Mouse (Mus musculus) MEL (cell line): ENCODE measurements around the gene Gm44973. TPM values are rescaled to one million over a fixed set of nuclear protein-coding genes. Genes with fewer than 3 reads are reported as not detected.

ENCODE experiments used
- DNase-seq: peaks from one replicate; pipeline ENCODE4 v3.0.0; 2011; ENCODE audit warnings: low read depth, low spot score
- H3K27ac ChIP-seq: 2 replicates; pipeline ENCODE4 v1.5.1; 2012; ENCODE audit warnings: low read depth, mild to moderate bottlenecking, control low read depth, low read length, moderate library complexity; ENCODE audit not compliant: control insufficient read depth
- H3K27me3 ChIP-seq, 2 experiments: fragments of 150-350 bp in 1 of 2; sonication (generic) in 1 of 2; 2 replicates each; pipeline ENCODE4 v1.6.1; 2012; ENCODE audit warnings: low read length in 2 of 2, mild to moderate bottlenecking in 2 of 2, improper control_type of control experiment in 1 of 2, moderate library complexity in 1 of 2; ENCODE audit not compliant: insufficient read depth in 2 of 2, control insufficient read depth in 1 of 2
- H3K36me3 ChIP-seq, 2 experiments: 2 replicates each; pipeline ENCODE4 v1.6.1; 2012 to 2014; ENCODE audit warnings: low read length in 2 of 2, improper control_type of control experiment in 1 of 2, inconsistent platforms in 1 of 2, mild to moderate bottlenecking in 1 of 2; ENCODE audit not compliant: insufficient read depth in 2 of 2, control insufficient read depth in 1 of 2
- H3K4me1 ChIP-seq, 2 experiments: fragments of 150-350 bp in 1 of 2; sonication (generic) in 1 of 2; 2 replicates each; pipeline ENCODE4 v1.6.1; 2012; ENCODE audit warnings: low read length in 2 of 2, improper control_type of control experiment in 1 of 2, mild to moderate bottlenecking in 1 of 2; ENCODE audit not compliant: insufficient read depth in 2 of 2, control insufficient read depth in 1 of 2
- H3K4me3 ChIP-seq, 2 experiments: fragments of 150-350 bp in 1 of 2; sonication (generic) in 1 of 2; 2 replicates each; pipeline ENCODE4 v1.5.1; 2012; ENCODE audit warnings: low read depth in 2 of 2, low read length in 2 of 2, mild to moderate bottlenecking in 2 of 2, moderate library complexity in 2 of 2, control low read depth in 1 of 2, improper control_type of control experiment in 1 of 2; ENCODE audit not compliant: control insufficient read depth in 1 of 2, insufficient read depth in 1 of 2
- H3K79me2 ChIP-seq: 2 replicates; pipeline ENCODE4 v1.6.1; 2012; ENCODE audit warnings: mild to moderate bottlenecking, low read length, moderate library complexity; ENCODE audit not compliant: control insufficient read depth, poor library complexity, insufficient read depth
- H3K9ac ChIP-seq: 2 replicates; pipeline ENCODE4 v1.6.1; 2012; ENCODE audit warnings: low read depth, mild to moderate bottlenecking, control low read depth, low read length, moderate library complexity; ENCODE audit not compliant: control insufficient read depth, poor library complexity, severe bottlenecking
- H3K9me3 ChIP-seq: fragments of 150-350 bp; sonication (generic); replicated peaks from 2 replicates; pipeline ENCODE4 v1.6.1; 2012; ENCODE audit warnings: mild to moderate bottlenecking, low read length, improper control_type of control experiment, moderate library complexity; ENCODE audit not compliant: insufficient read depth
- CHD2 ChIP-seq: IDR thresholded peaks from 2 replicates; pipeline ENCODE4 v1.6.1; 2011; ENCODE audit warnings: low read length, improper control_type of control experiment
- CTCF ChIP-seq, 3 experiments: IDR thresholded peaks in 2 of 3; conservative IDR thresholded peaks in 1 of 3; 2 replicates each; pipeline ENCODE4 v1.5.1; 2011 to 2012; ENCODE audit warnings: low read length in 3 of 3, low read depth in 2 of 3, mild to moderate bottlenecking in 2 of 3, improper control_type of control experiment in 1 of 3, inconsistent platforms in 1 of 3, mixed read lengths in 1 of 3, moderate library complexity in 1 of 3; ENCODE audit not compliant: control insufficient read depth in 1 of 3, insufficient read depth in 1 of 3, poor library complexity in 1 of 3, severe bottlenecking in 1 of 3
- E2F4 ChIP-seq: IDR thresholded peaks from 2 replicates; pipeline ENCODE4 v1.6.1; 2011; ENCODE audit warnings: low read depth, low read length, improper control_type of control experiment, borderline replicate concordance
- GABPA ChIP-seq: IDR thresholded peaks from 2 replicates; pipeline ENCODE4 v1.6.1; 2012; ENCODE audit warnings: low read depth, mild to moderate bottlenecking, inconsistent platforms, low read length, improper control_type of control experiment, moderate library complexity
- GATA1 ChIP-seq: IDR thresholded peaks from 2 replicates; pipeline ENCODE4 v1.6.1; 2011; ENCODE audit warnings: low read depth, low read length, improper control_type of control experiment
- HCFC1 ChIP-seq: IDR thresholded peaks from 2 replicates; pipeline ENCODE4 v1.6.1; 2012; ENCODE audit warnings: low read depth, mild to moderate bottlenecking, inconsistent platforms, low read length, improper control_type of control experiment, moderate library complexity
- JUND ChIP-seq: IDR thresholded peaks from 2 replicates; pipeline ENCODE4 v1.6.1; 2011; ENCODE audit warnings: low read depth, mild to moderate bottlenecking, improper control_type of control experiment, low read length
- MAFK ChIP-seq: IDR thresholded peaks from 2 replicates; pipeline ENCODE4 v1.6.1; 2011; ENCODE audit warnings: low read depth, mild to moderate bottlenecking, low read length, improper control_type of control experiment, borderline replicate concordance
- MAX ChIP-seq: IDR thresholded peaks from 2 replicates; pipeline ENCODE4 v1.6.1; 2011; ENCODE audit warnings: low read length, improper control_type of control experiment
- MAZ ChIP-seq: IDR thresholded peaks from 2 replicates; pipeline ENCODE4 v1.6.1; 2012; ENCODE audit warnings: low read depth, mild to moderate bottlenecking, inconsistent platforms, low read length, improper control_type of control experiment
- MEF2A ChIP-seq: IDR thresholded peaks from 2 replicates; pipeline ENCODE4 v1.6.1; 2014; ENCODE audit warnings: low read depth, mild to moderate bottlenecking, inconsistent platforms, low read length, improper control_type of control experiment; ENCODE audit not compliant: poor library complexity, insufficient replicate concordance, severe bottlenecking; ENCODE audit errors: extremely low read depth
- MYC ChIP-seq: IDR thresholded peaks from 2 replicates; pipeline ENCODE4 v1.6.1; 2011; ENCODE audit warnings: low read depth, mild to moderate bottlenecking, low read length, improper control_type of control experiment, moderate library complexity
- POLR2A ChIP-seq, 2 experiments: IDR thresholded peaks; 2 replicates each; pipeline ENCODE4 v1.6.1; 2011 to 2012; ENCODE audit warnings: low read length in 2 of 2, mild to moderate bottlenecking in 2 of 2, control low read depth in 1 of 2, improper control_type of control experiment in 1 of 2, low read depth in 1 of 2, moderate library complexity in 1 of 2; ENCODE audit not compliant: control insufficient read depth in 1 of 2, insufficient read depth in 1 of 2, poor library complexity in 1 of 2
- POLR2AphosphoS5 ChIP-seq: IDR thresholded peaks from 2 replicates; pipeline ENCODE4 v1.6.1; 2012; ENCODE audit warnings: low read depth, borderline replicate concordance, mild to moderate bottlenecking, inconsistent platforms, low read length, moderate library complexity, mixed read lengths
- RAD21 ChIP-seq: IDR thresholded peaks from 2 replicates; pipeline ENCODE4 v1.6.1; 2011; ENCODE audit warnings: mild to moderate bottlenecking, low read depth, low read length, improper control_type of control experiment
- RCOR1 ChIP-seq: IDR thresholded peaks from 2 replicates; pipeline ENCODE4 v1.6.1; 2012; ENCODE audit warnings: low read depth, mild to moderate bottlenecking, inconsistent platforms, low read length, improper control_type of control experiment
- SMC3 ChIP-seq: IDR thresholded peaks from 2 replicates; pipeline ENCODE4 v1.6.1; 2011; ENCODE audit warnings: low read depth, low read length, improper control_type of control experiment
- USF2 ChIP-seq, 2 experiments: IDR thresholded peaks; 2 replicates each; pipeline ENCODE4 v1.6.1; 2011 to 2012; ENCODE audit warnings: improper control_type of control experiment in 2 of 2, low read length in 2 of 2, borderline replicate concordance in 1 of 2, inconsistent platforms in 1 of 2, low read depth in 1 of 2, mild to moderate bottlenecking in 1 of 2; ENCODE audit not compliant: insufficient read depth in 1 of 2
- ZC3H11A ChIP-seq: IDR thresholded peaks from 2 replicates; pipeline ENCODE4 v1.6.1; 2012; ENCODE audit warnings: low read depth, mild to moderate bottlenecking, inconsistent platforms, low read length, improper control_type of control experiment
- ZKSCAN1 ChIP-seq: IDR thresholded peaks from 2 replicates; pipeline ENCODE4 v1.6.1; 2012; ENCODE audit warnings: low read depth, mild to moderate bottlenecking, inconsistent platforms, low read length, improper control_type of control experiment, moderate library complexity
- ZNF384 ChIP-seq: IDR thresholded peaks from 2 replicates; pipeline ENCODE4 v1.6.1; 2012; ENCODE audit warnings: low read depth, mild to moderate bottlenecking, inconsistent platforms, low read length, improper control_type of control experiment
- polyA plus RNA-seq, 2 experiments: library from polyadenylated mRNA; stranded (reverse) in 1 of 2; unstranded in 1 of 2; fragments of >175 nt in 1 of 2; fragments of >200 nt in 1 of 2; gene quantifications; 2 replicates each; pipeline versions ENCODE4 v1.2.1 to v1.2.4; 2012; ENCODE audit warnings: low replicate concordance in 2 of 2, low read depth in 1 of 2; ENCODE audit not compliant: insufficient read length in 2 of 2, insufficient read depth in 1 of 2, missing spikeins in 1 of 2
- total RNA-seq: library from RNA; depleted of rRNA; stranded (reverse); fragments of 300-350 nt; gene quantifications from 2 replicates; pipeline ENCODE4 v1.2.3, GENCODE M21; 2012

Gene Gm44973
- total and polyA plus RNA-seq, 3 experiments = 7.9 TPM; not detected in 2

DNA sequence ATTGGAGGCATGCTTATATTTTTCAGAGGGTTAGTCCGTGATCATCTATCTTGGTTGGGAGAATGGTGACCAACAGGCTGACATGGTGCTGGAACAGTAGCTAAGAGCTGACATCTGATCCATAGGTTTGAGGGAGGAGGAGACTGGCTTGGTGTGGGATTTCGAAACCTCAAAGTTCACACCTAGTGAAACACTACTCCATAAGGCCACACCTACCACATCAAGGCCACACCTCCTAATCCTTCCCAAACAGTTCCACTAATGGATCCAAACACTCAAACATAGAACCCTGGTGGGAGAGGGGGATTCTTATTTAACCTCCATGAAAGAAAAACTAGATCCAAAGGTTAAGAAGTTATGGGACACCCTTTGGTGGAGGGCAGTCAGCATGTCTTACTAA is 1.6 kb downstream of the Gm44973 start:
- Histone ChIP-seq H3K9me3 (no peaks in the 10 kb centered on the region), H3K27ac (no peak overlapping the region), H3K4me1 (peaks cover 7 to 23% of the 10 kb centered on the region in 2 experiments; a peak in 3 of 4 replicates), H3K9ac (no peak overlapping the region)
- TF ChIP-seq ZNF384 (no peak), USF2 (IDR thresholded peaks at IDR 0.05; ENCODE audit: borderline replicate concordance in 1 of 2, insufficient read depth in 1 of 2, low read depth in 1 of 2, low read length in 2 of 2) (no peak), ZC3H11A (no peak), GABPA (no peak), RCOR1 (no peak), MAFK (no peak), MYC (no peak), MAX (no peak), POLR2A (IDR thresholded peaks at IDR 0.05; ENCODE audit: control insufficient read depth in 1 of 2, insufficient read depth in 1 of 2, low read depth in 1 of 2, low read length in 2 of 2, poor library complexity in 1 of 2) (no peak), MAZ (no peak), SMC3 (no peak), GATA1 (no peak), HCFC1 (no peak), ZKSCAN1 (no peak), CHD2 (no peak)
- TF ChIP-seq, all 39 proteins: peak for 0
- Histone ChIP-seq H3K4me3 (no peak overlapping the region), H3K27me3 (no peaks in the 10 kb centered on the region), H3K36me3 (peaks cover 0 to 26% of the 10 kb centered on the region in 2 experiments; a peak in 2 of 4 replicates), H3K79me2 (peaks cover 18% of the 10 kb centered on the region)
- DNase-seq = no peak

- Histone ChIP-seq H3K79me2 (peaks cover 22% of the 10 kb centered on the region), H3K9ac (no peak overlapping the region), H3K36me3 (peaks cover 0 to 29% of the 10 kb centered on the region in 2 experiments; a peak in 3 of 4 replicates), H3K4me3 (no peak overlapping the region), H3K27ac (no peak overlapping the region), H3K27me3 (no peaks in the 10 kb centered on the region), H3K4me1 (peaks cover 7 to 27% of the 10 kb centered on the region in 2 experiments; a peak in 3 of 4 replicates), H3K9me3 (no peaks in the 10 kb centered on the region)
- DNase-seq = no peak
- TF ChIP-seq CHD2 = no peak
- TF ChIP-seq POLR2AphosphoS5 = no peak
- peak in 2 of 3 experiments; percentile 17 to 47; a peak in 3 of 6 replicates for TF ChIP-seq CTCF (IDR thresholded peaks at IDR 0.05 in 2 of 3, conservative IDR thresholded peaks at IDR 0.05 in 1 of 3; ENCODE audit: control insufficient read depth in 1 of 3, insufficient read depth in 1 of 3, low read depth in 2 of 3, low read length in 3 of 3, poor library complexity in 1 of 3, severe bottlenecking in 1 of 3)
- no peak for TF ChIP-seq E2F4
- no peak for TF ChIP-seq RAD21
- no peak for TF ChIP-seq MEF2A
- no peak for TF ChIP-seq MAZ
- TF ChIP-seq JUND = no peak
These were observed 2.1 kb downstream of the Gm44973 start for GRCm38 (mm10) chr7:5017352-5017751.
